In the genomic region with DNA sequence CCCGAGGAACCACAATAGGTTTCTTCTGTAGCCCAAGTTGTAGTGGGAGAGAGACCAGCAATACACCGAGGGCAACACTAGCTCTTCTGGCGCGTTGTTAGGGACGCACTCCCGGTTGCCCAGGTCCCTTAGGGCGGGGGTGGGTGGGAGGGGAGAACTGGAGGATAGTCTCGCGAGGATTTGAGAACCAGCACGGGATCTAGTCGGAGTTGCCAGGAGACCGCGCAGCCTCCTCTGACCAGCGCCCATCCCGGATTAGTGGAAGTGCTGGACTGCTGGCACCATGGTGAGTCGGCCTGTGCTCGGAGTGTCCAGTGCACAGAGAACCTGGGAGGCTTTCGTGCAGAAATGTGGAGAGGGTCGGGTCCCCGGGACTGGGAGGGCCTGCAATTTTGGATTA, we compare ENCODE assay signal across 8 mouse cellular contexts. TPM values are rescaled to one million over a fixed set of nuclear protein-coding genes. Genes with fewer than 3 reads are reported as not detected.
DNase-seq lines count a peak whose midpoint lies in the region; ATAC-seq and TF ChIP-seq lines count a peak whose summit lies in the region.

TSS of gene Gas8 (plus strand) at position 168 of the 400 bp plus-strand sequence.

- WGBS in cerebellum, adult 2 months = under 1% methylated on average over 20 of the region's 20 CpGs
- under 1% methylated on average over 20 of the region's 20 CpGs for WGBS in forebrain, postnatal 0 days
- WGBS in lung, embryonic 16.5 days = 0% methylated on average over 20 of the region's 20 CpGs

- TF ChIP-seq RAD21 in MEL (IDR thresholded peaks at IDR 0.05; ENCODE audit: low read depth, low read length) = no peak

- H3K4me2 ChIP-seq in forebrain, postnatal 0 days (ENCODE audit: low read depth) = peak within 1 kb of the TSS; percentile 93
- H3K4me2 ChIP-seq in lung, embryonic 16.5 days (ENCODE audit: low read depth, low read length) = peak within 1 kb of the TSS; percentile 77

- no peaks in the 10 kb centered on the region for H3K27me3 ChIP-seq in MEL (ENCODE audit: control insufficient read depth in 1 of 2, insufficient read depth in 2 of 2, low read length in 2 of 2)
- no peaks in the 10 kb centered on the region for H3K27me3 ChIP-seq in cerebellum, adult 2 months (ENCODE audit: control insufficient read depth, insufficient read depth, low read length)
- no peaks in the 10 kb centered on the region for H3K27me3 ChIP-seq in forebrain, postnatal 0 days (ENCODE audit: insufficient read depth, low read length)
- H3K27me3 ChIP-seq in lung, embryonic 16.5 days (ENCODE audit: control insufficient read depth, insufficient read depth, low read depth, low read length) = peaks cover 25% of the 10 kb centered on the region

- TF ChIP-seq POLR2A in MEL (IDR thresholded peaks at IDR 0.05; ENCODE audit: control insufficient read depth in 1 of 2, insufficient read depth in 1 of 2, low read depth in 1 of 2, low read length in 2 of 2, poor library complexity in 1 of 2) = peak in 1 of 2 experiments; percentile 69; a peak in 2 of 4 replicates
- TF ChIP-seq POLR2A in cerebellum, adult 2 months (IDR thresholded peaks at IDR 0.05; ENCODE audit: borderline replicate concordance, insufficient read depth, low read length) = peak; percentile 73; the same call in 1 of the 2 replicates

- no peak for TF ChIP-seq CTCF in MEL (IDR thresholded peaks at IDR 0.05 in 2 of 3, conservative IDR thresholded peaks at IDR 0.05 in 1 of 3; ENCODE audit: control insufficient read depth in 1 of 3, insufficient read depth in 1 of 3, low read depth in 2 of 3, low read length in 3 of 3, poor library complexity in 1 of 3, severe bottlenecking in 1 of 3)
- peak; percentile 45; the same call in 1 of the 2 replicates for TF ChIP-seq CTCF in cerebellum, adult 2 months (IDR thresholded peaks at IDR 0.05; ENCODE audit: borderline replicate concordance, insufficient read depth, low read depth, low read length)
- TF ChIP-seq CTCF in forebrain, postnatal 0 days (IDR thresholded peaks at IDR 0.05; ENCODE audit: low read depth) = peak; percentile 43; the same call in 1 of the 2 replicates

- H3K4me3 ChIP-seq in MEL (ENCODE audit: control insufficient read depth in 1 of 2, insufficient read depth in 1 of 2, low read depth in 2 of 2, low read length in 2 of 2) = peak within 1 kb of the TSS; percentile 69 to 93
- peak within 1 kb of the TSS; percentile 69 for H3K4me3 ChIP-seq in cerebellum, adult 2 months (replicated peaks; ENCODE audit: insufficient read depth, low read depth, low read length)
- peak within 1 kb of the TSS; percentile 80 for H3K4me3 ChIP-seq in forebrain, postnatal 0 days (ENCODE audit: low read depth, low read length)
- peak within 1 kb of the TSS; percentile 70 for H3K4me3 ChIP-seq in lung, embryonic 16.5 days (ENCODE audit: low read length)

- H3K9me3 ChIP-seq in MEL (replicated peaks; ENCODE audit: insufficient read depth, low read length) = no peaks in the 10 kb centered on the region
- H3K9me3 ChIP-seq in forebrain, postnatal 0 days (ENCODE audit: low read length) = no peaks in the 10 kb centered on the region
- H3K9me3 ChIP-seq in lung, embryonic 16.5 days (ENCODE audit: control insufficient read depth, low read length) = no peaks in the 10 kb centered on the region

- peaks cover 0 to 5% of the 10 kb centered on the region in 2 experiments; a peak in 1 of 4 replicates for H3K4me1 ChIP-seq in MEL (ENCODE audit: control insufficient read depth in 1 of 2, insufficient read depth in 2 of 2, low read length in 2 of 2)
- H3K4me1 ChIP-seq in cerebellum, adult 2 months (ENCODE audit: control insufficient read depth, insufficient read depth, low read length) = peaks cover 2% of the 10 kb centered on the region; the same call in 1 of the 2 replicates
- peaks cover 11% of the 10 kb centered on the region for H3K4me1 ChIP-seq in forebrain, postnatal 0 days (ENCODE audit: insufficient read depth)
- H3K4me1 ChIP-seq in lung, embryonic 16.5 days (replicated peaks; ENCODE audit: control insufficient read depth, insufficient read depth, low read length) = peaks cover 19% of the 10 kb centered on the region

- TF ChIP-seq EP300 in MEL (IDR thresholded peaks at IDR 0.05; ENCODE audit: low read depth in 1 of 2, low read length in 2 of 2) = no peak

- peak; percentile 94 for DNase-seq in MEL (ENCODE audit: low read depth, low spot score)
- DNase-seq in cerebellum, adult 2 months = peak; percentile 88 to 92
- peak; percentile 95 for DNase-seq in forebrain, postnatal 0 days
- DNase-seq in layer of hippocampus, adult 9-10 months (ENCODE audit: low spot score) = peak; percentile 75
- peak; percentile 53 for DNase-seq in ovary, postnatal 10 days (ENCODE audit: low spot score)
- peak; percentile 77 to 88 for DNase-seq in thymus, postnatal 10 days (ENCODE audit: low spot score in 2 of 2)

- peak; percentile 95 for ATAC-seq in forebrain, postnatal 0 days
- peak; percentile 87 to 90 for ATAC-seq in hematopoietic stem cell, adult 5-6 weeks (replicated peaks in 1 of 2; ENCODE audit: insufficient read depth in 1 of 2, low FRiP score in 2 of 2, low TSS enrichment in 1 of 2, low read depth in 1 of 2, poor library complexity in 2 of 2, severe bottlenecking in 2 of 2)
- peak; percentile 97 for ATAC-seq in lung, embryonic 16.5 days (ENCODE audit: low read depth)

- peaks cover 3% of the 10 kb centered on the region; the same call in 1 of the 2 replicates for H3K79me2 ChIP-seq in MEL (ENCODE audit: control insufficient read depth, insufficient read depth, low read length, poor library complexity)

- peak within 1 kb of the TSS; percentile 77 for H3K9ac ChIP-seq in MEL (ENCODE audit: control insufficient read depth, low read depth, low read length, poor library complexity, severe bottlenecking)
- peak within 1 kb of the TSS; percentile 91 for H3K9ac ChIP-seq in forebrain, postnatal 0 days
- H3K9ac ChIP-seq in lung, embryonic 16.5 days (ENCODE audit: low read length) = peak within 1 kb of the TSS; percentile 79

- no peak within 1 kb of the TSS for H3K27ac ChIP-seq in MEL (ENCODE audit: control insufficient read depth, low read depth, low read length)
- H3K27ac ChIP-seq in cerebellum, adult 2 months (ENCODE audit: insufficient read depth, low read length) = no peak within 1 kb of the TSS
- peak within 1 kb of the TSS; percentile 57; the same call in 1 of the 2 replicates for H3K27ac ChIP-seq in forebrain, postnatal 0 days (ENCODE audit: low read depth, low read length)
- H3K27ac ChIP-seq in lung, embryonic 16.5 days (ENCODE audit: low read length) = no peak within 1 kb of the TSS

- no peaks in the 10 kb centered on the region for H3K36me3 ChIP-seq in MEL (ENCODE audit: control insufficient read depth in 1 of 2, insufficient read depth in 2 of 2, low read length in 2 of 2)
- peaks cover 28% of the 10 kb centered on the region for H3K36me3 ChIP-seq in forebrain, postnatal 0 days (ENCODE audit: insufficient read depth)
- H3K36me3 ChIP-seq in lung, embryonic 16.5 days (ENCODE audit: control insufficient read depth, insufficient read depth, low read length) = peaks cover 7% of the 10 kb centered on the region; the same call in 1 of the 2 replicates

TF ChIP-seq in MEL, 35 proteins besides CTCF, POLR2A, EP300 and RAD21:
- 0 out of 2 replicates have a peak, but pooled peaks have one; percentile 11 for TF ChIP-seq ELF1 (IDR thresholded peaks at IDR 0.05; ENCODE audit: low read depth, low read length)
- TF ChIP-seq RCOR1 (IDR thresholded peaks at IDR 0.05; ENCODE audit: low read depth, low read length) = no peak
- no peak for TF ChIP-seq ZNF384 (IDR thresholded peaks at IDR 0.05; ENCODE audit: low read depth, low read length)
- peak; percentile 57 for TF ChIP-seq HCFC1 (IDR thresholded peaks at IDR 0.05; ENCODE audit: low read depth, low read length)
- 0 out of 2 replicates have a peak, but pooled peaks have one; percentile 37 for TF ChIP-seq NELFE (IDR thresholded peaks at IDR 0.05; ENCODE audit: low read depth, low read length)
- peak; percentile 83 for TF ChIP-seq SIN3A (IDR thresholded peaks at IDR 0.05; ENCODE audit: low read length)
- TF ChIP-seq MXI1 (IDR thresholded peaks at IDR 0.05; ENCODE audit: low read depth, low read length) = peak; percentile 56
- TF ChIP-seq CHD2 (IDR thresholded peaks at IDR 0.05; ENCODE audit: low read length) = no peak
- 0 out of 2 replicates have a peak, but pooled peaks have one; percentile 23 for TF ChIP-seq NRF1 (IDR thresholded peaks at IDR 0.05; ENCODE audit: insufficient read depth, low read depth, low read length, poor library complexity, severe bottlenecking)
- TF ChIP-seq JUND (IDR thresholded peaks at IDR 0.05; ENCODE audit: low read depth, low read length) = no peak
- TF ChIP-seq MEF2A (IDR thresholded peaks at IDR 0.05; ENCODE audit: extremely low read depth, insufficient replicate concordance, low read depth, low read length, poor library complexity, severe bottlenecking) = no peak
- TF ChIP-seq TBP (IDR thresholded peaks at IDR 0.05; ENCODE audit: low read depth, low read length) = no peak
- no peak for TF ChIP-seq MAFK (IDR thresholded peaks at IDR 0.05; ENCODE audit: borderline replicate concordance, low read depth, low read length)
- TF ChIP-seq POLR2AphosphoS5 (IDR thresholded peaks at IDR 0.05; ENCODE audit: borderline replicate concordance, low read depth, low read length) = no peak

RNA-seq across cellular contexts. Expression of gene Gas8, which starts in this region (rescaled TPM):
- total RNA-seq in MEL (2012; rRNA removed) = 12.5 and 14.4 TPM in 2 replicates
- polyA plus RNA-seq in MEL (2012; ENCODE audit: insufficient read depth in 1 of 2, insufficient read length in 2 of 2, low read depth in 1 of 2, low replicate concordance in 2 of 2, missing spikeins in 1 of 2) = 100 to 1,000 TPM in 1 of 2 experiments, 10 to 100 TPM in 1; 20.8 to 179 TPM
- 40.7 and 42.9 TPM in 2 replicates for polyA plus RNA-seq in cerebellum, adult 2 months (2012; rRNA removed)
- total RNA-seq in forebrain, postnatal 0 days (2014; rRNA removed) = 32.7 and 33.7 TPM in 2 replicates
- 46.2 and 51.9 TPM in 2 replicates for polyA plus RNA-seq in forebrain, postnatal 0 days (2015; fragmentation: Nextera tagmentation; extraction: Ambion mirVana)
- 18.9 and 21.1 TPM in 2 replicates for total RNA-seq in hematopoietic stem cell, adult 5-6 weeks (2017)
- 28.3 and 28.9 TPM in 2 replicates for polyA plus RNA-seq in lung, embryonic 16.5 days (2015; fragmentation: Nextera tagmentation; extraction: Ambion mirVana)

Comparison
In these comparisons a context has a peak if more than half of its experiments do, and no peak if none do; other contexts are left out.
1. CTCF ChIP-seq: peak in cerebellum, adult 2 months (single experiment) and forebrain, postnatal 0 days (single experiment); none in MEL (0 of 3).
2. Peak in every context shown above with its lines, with median percentiles within 50 percentile points of each other: DNase-seq, H3K4me3 ChIP-seq, H3K9ac ChIP-seq and ATAC-seq.